Mouse (Mus musculus) adrenal gland, postnatal 4 days (tissue): Measurements from ENCODE around the gene Gm49396. TPM values are rescaled to one million over a fixed set of nuclear protein-coding genes. Genes with fewer than 3 reads are reported as not detected.

Experiments used
- DNase-seq, 2 experiments: peaks; one replicate each; pipeline ENCODE4 v3.0.0; 2021 to 2022; ENCODE audit warnings: low spot score in 2 of 2, mixed read lengths in 2 of 2
- microRNA-seq: library from miRNA; unstranded; fragments of <30 nt; microRNA quantifications from one replicate; pipeline ENCODE4 v1.2.0, GENCODE M21; 2021
- total RNA-seq, 2 experiments: library from RNA; stranded (reverse); gene quantifications; 2 replicates each; pipeline ENCODE4 v1.2.3; 2021

The Gm49396 gene
- total RNA-seq, 2 experiments from 2014 or later: 7.6 to 8.7 TPM

DNA sequence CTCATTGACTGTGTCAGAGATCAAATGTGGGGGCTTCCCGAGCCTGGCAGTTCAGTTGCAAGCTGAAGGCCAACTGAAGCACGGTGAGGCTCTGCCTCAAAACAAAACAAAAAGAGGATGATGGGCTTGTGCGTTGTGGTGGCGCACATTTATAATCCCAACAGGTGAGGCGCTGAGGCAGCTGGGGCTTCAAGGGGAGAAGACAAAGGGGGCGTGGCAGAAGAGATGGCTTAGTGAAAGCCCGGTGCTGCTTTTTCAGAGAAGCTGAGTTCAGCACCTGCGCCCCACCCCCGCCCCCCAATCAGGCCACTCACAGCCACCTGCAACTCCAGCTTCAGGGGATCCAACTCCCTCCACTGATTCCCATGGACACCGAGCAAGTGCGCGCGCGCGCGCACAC is 45.3 kb downstream of the Gm49396 start:
- no peak for DNase-seq

DNA sequence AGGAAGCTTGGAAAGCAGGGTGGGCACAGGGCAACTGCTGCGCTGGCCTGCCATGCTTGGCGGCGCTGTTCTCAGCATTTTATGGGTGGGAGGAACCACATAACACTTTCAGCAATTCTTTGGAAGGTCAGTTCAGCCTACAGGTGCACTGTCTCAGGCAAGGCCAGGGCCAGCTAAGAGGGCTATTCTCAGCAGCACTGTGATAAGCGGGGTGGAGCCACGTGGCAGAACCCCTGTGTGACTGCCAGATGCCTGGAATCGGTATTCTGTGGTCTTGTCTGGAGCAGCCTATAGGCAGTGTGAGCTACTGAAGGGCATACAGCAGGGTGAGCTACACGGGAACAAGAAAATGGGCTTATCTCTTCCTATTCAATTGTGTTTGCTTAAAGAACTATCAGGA is 46.9 kb downstream of the Gm49396 start:
- DNase-seq: no peak

DNA sequence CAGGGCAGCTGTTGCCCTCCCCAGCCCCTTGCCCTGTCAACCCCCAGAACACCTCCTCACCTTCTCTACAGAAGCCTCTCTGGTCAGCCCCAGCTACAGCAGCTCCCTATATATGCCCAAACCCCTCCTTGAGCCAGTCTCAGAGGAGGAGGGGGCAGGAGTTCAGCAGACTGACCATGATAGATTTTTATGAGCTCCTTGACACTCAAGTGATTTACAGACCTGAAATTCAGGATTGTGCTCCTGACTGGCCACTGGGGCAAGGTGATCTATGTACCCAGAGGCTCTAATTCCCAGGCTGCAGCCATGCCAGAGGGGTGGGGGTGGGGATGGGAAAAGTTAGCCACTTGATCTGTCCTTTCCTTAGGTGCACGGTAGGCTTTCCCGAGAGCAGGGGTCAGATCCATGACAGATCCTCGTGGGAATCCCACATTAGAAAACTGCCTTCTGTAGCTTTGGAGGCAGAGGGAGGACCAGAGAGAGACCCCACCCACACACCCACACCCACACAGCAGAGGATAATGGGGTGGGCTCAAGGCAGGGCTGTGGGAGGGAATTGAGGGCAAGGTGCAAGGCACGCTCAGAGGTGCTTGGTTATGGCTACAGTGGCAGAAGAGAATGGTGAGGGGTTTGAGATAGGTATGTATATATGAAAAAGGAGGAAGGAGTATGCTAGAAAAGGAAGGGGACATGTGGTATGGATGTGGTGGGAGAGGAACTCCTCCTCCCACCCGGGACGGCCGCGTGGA is 49.7 kb downstream of the Gm49396 start, which contains the start of gene Upk1a:
TSS of gene Upk1a (minus strand) at position 194 of the 749 bp plus-strand sequence.
- no peak for DNase-seq

DNA sequence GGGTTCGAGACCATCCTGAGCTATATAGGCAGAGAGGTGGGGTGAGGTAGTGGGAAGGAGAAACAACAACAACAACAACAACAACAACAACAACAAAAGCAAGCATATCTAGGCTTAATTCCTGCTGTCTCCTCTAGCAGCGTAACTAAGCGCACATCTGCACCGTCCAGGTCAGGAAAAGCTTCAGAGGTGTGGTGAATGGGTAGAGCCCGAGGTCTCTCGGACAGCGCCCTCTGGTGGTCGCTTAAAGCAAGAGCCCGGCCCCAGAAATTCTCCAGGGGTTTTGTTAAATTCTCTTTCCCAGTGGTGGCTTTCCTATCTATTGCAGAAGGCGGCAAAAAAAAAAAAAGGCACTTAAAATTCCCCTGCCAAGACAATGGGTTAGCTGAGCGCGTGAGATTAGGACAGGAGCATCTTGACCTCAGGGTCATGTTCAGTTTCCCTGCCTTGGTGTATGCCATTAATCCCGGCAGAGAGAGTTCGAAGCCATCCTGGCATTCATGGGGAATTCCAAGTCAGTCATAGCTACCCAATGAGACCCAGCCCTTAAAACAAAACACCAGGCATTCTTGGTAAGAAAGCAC is 50.5 kb downstream of the Gm49396 start:
- DNase-seq: peak in 1 of 2 experiments; percentile 33

DNA sequence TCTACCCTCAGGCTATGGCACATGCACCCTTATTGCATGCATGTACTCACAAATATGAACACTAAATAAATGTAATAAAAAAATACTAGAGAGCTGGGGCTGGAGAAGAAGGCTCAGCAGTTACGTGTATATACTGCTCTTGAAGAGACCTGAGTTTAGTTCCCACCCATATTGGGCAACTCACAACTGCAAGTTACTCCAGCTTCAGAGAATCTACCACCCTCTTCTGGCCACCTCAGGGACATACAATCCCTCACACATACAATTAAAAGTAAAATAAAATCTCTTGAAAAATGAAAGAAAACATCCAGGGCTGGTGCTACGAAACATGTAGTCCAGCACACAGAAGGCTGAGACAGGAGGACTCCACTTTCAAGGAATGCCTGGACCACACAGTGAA is 51.3 kb downstream of the Gm49396 start:
- no peak for DNase-seq

DNA sequence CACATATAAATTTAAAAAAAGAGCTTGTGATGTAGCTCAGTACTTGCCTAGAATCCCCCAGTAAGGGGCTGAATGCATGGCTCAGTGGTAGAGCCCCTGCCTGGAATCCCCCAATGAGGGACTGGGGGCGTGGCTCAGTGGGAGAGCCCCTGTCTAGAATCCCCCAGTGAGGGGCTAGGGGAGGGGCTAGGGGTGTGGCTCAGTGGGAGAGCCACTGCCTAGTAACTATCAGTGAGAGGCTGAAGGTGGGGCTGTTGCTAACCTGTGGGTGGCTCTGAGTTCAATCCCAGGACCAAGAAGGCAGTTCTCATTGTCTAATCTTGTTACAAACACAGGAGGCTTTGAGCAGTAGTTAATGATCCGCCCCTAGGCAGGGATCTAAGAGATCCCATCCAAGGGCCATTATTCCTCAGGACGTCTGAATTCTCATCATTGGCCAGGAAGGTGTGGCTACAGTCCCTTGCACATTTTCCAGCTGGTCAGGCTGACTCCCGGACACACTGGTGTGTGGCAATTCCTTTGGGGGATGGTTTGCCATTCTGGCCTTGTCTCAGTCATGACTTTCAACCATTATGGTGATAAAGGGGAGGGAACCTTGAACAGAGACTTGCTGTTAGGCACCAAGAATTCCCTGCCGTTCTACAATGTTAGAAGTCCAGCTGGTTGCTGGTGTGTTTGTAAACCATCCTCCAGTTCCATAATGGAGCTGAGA is 52.1 kb downstream of the Gm49396 start:
- DNase-seq: no peak

Small RNA genes lying within 50 kb of the gene (microRNA-seq; reads per million reads assigned to microRNA genes)
- gene Gm38670: 2.1 reads per million
- 0.79 reads per million for gene Mir3569

Other genes starting within 250 kb of the Gm49396 start
- 10 to 100 TPM; 40.1 to 60.6 TPM for gene Syne4, start 248.5 kb upstream of the Gm49396 start, total RNA-seq
- 1 to 10 TPM; 1.4 to 1.7 TPM for gene E130208F15Rik, start 241.6 kb upstream of the Gm49396 start, total RNA-seq
- gene Sdhaf1, start 239.4 kb upstream of the Gm49396 start, total RNA-seq: 10 to 100 TPM; 12.4 to 15.0 TPM
- 10 to 100 TPM; 18.7 to 19.5 TPM for gene Lrfn3, start 200.6 kb upstream of the Gm49396 start, total RNA-seq
- 10 to 100 TPM; 26.6 to 40.2 TPM for gene Tyrobp, start 149.6 kb upstream of the Gm49396 start, total RNA-seq
- gene Hcst, start 143.5 kb upstream of the Gm49396 start, total RNA-seq: 1 to 10 TPM; 1.6 to 2.2 TPM
- gene Nfkbid, start 141.6 kb upstream of the Gm49396 start, total RNA-seq: 1 to 10 TPM; 2.1 to 2.3 TPM
- 10 to 100 TPM; 49.5 to 59.1 TPM for gene Aplp1, start 117.8 kb upstream of the Gm49396 start, total RNA-seq
- gene Kirrel2, start 105.7 kb upstream of the Gm49396 start, total RNA-seq: 1 to 10 TPM in 1 of 2 experiments, under 1 TPM in 1; 0.14 to 1.3 TPM
- 1 to 10 TPM in 1 of 2 experiments, under 1 TPM in 1; 0.08 to 7.1 TPM for gene Nphs1, start 105.0 kb upstream of the Gm49396 start, total RNA-seq
- 10 to 100 TPM; 11.6 to 24.9 TPM for gene Prodh2, start 69.7 kb upstream of the Gm49396 start, total RNA-seq
- gene Arhgap33, start 28.3 kb upstream of the Gm49396 start, total RNA-seq: 10 to 100 TPM; 19.3 to 22.9 TPM
- 10 to 100 TPM; 36.3 to 45.7 TPM for gene Hspb6, start 11.2 kb upstream of the Gm49396 start, total RNA-seq
- gene Proser3, start 11.0 kb upstream of the Gm49396 start, total RNA-seq: 10 to 100 TPM; 12.9 to 16.3 TPM
- gene Lin37, start 3.5 kb upstream of the Gm49396 start, total RNA-seq: 10 to 100 TPM; 67.7 to 78.0 TPM
- 10 to 100 TPM; 70.4 to 75.2 TPM for gene U2af1l4, start within 50 bp of the Gm49396 start, total RNA-seq
- 100 to 1,000 TPM; 125 to 131 TPM for gene Psenen, start 283 bp downstream of the Gm49396 start, total RNA-seq
- 1 to 10 TPM; 4.5 to 5.2 TPM for gene Igflr1, start 2.1 kb downstream of the Gm49396 start, total RNA-seq
- 10 to 100 TPM; 71.4 to 84.4 TPM for gene Kmt2b, start 25.4 kb downstream of the Gm49396 start, total RNA-seq
- under 1 TPM in 1 of 2 experiments, not detected in 1; 0.65 TPM for gene Zbtb32, start 35.6 kb downstream of the Gm49396 start, total RNA-seq
- 1 to 10 TPM in 1 of 2 experiments, under 1 TPM in 1; 0.93 to 1.2 TPM for gene Upk1a, start 49.5 kb downstream of the Gm49396 start, total RNA-seq
- 100 to 1,000 TPM; 750 to 830 TPM for gene Cox6b1, start 62.8 kb downstream of the Gm49396 start, total RNA-seq
- gene Etv2, start 72.5 kb downstream of the Gm49396 start, total RNA-seq: not detected
- 10 to 100 TPM; 89.2 to 89.5 TPM for gene Rbm42, start 87.0 kb downstream of the Gm49396 start, total RNA-seq
- gene Haus5, start 101.7 kb downstream of the Gm49396 start, total RNA-seq: 10 to 100 TPM; 20.8 to 22.9 TPM
- gene Pmis2, start 108.3 kb downstream of the Gm49396 start, total RNA-seq: not detected
- 1 to 10 TPM; 3.8 to 5.2 TPM for gene 2200002J24Rik, start 135.6 kb downstream of the Gm49396 start, total RNA-seq
- gene Atp4a, start 148.9 kb downstream of the Gm49396 start, total RNA-seq: 1 to 10 TPM; 2.8 to 3.6 TPM
- gene Tmem147, start 166.2 kb downstream of the Gm49396 start, total RNA-seq: 100 to 1,000 TPM; 170 to 181 TPM
- not detected for gene Gapdhs, start 180.3 kb downstream of the Gm49396 start, total RNA-seq
- 10 to 100 TPM; 32.1 to 36.8 TPM for gene Sbsn, start 188.1 kb downstream of the Gm49396 start, total RNA-seq
- 1 to 10 TPM; 3.2 to 4.2 TPM for gene Dmkn, start 200.4 kb downstream of the Gm49396 start, total RNA-seq
- gene Krtdap, start 224.6 kb downstream of the Gm49396 start, total RNA-seq: 1 to 10 TPM; 1.9 to 3.1 TPM